Mouse (Mus musculus): ENCODE results near the gene Zfp511. TPM values are rescaled to one million over a fixed set of nuclear protein-coding genes. Genes with fewer than 3 reads are reported as not detected.

Zfp511 gene
- polyA plus RNA-seq, 1 experiment from 2014 or later: 41.5 TPM

GRCm38 (mm10) chr7:140070042-140070711 lies 34.0 kb downstream of the Zfp511 start:
- DNase-seq (ENCODE audit: low spot score) (no peak), ATAC-seq (replicated peaks; ENCODE audit: low FRiP score, low TSS enrichment, low read depth) (no peak)
- no peaks in the 10 kb centered on the region for H3K9me3 ChIP-seq (ENCODE audit: control insufficient read depth, low read length)
- peak overlapping the region; percentile 44 for H3K9ac ChIP-seq (ENCODE audit: low read length)
- no peak overlapping the region for H3K27ac ChIP-seq (ENCODE audit: low read depth)
- H3K4me1 ChIP-seq (replicated peaks; ENCODE audit: control insufficient read depth, insufficient read depth, low read length): no peaks in the 10 kb centered on the region
- WGBS: 28% methylated on average over 38 of the region's 39 CpGs
- H3K36me3 ChIP-seq (ENCODE audit: control insufficient read depth, insufficient read depth, low read length): no peaks in the 10 kb centered on the region
- H3K4me2 ChIP-seq (ENCODE audit: low read length): peak overlapping the region; percentile 48
- H3K27me3 ChIP-seq (replicated peaks; ENCODE audit: control insufficient read depth, insufficient read depth, low read length): peaks cover 13% of the 10 kb centered on the region; the same call in 1 of the 2 replicates
- 0 out of 2 replicates have a peak overlapping the region, but pooled peaks have one; percentile 9 for H3K4me3 ChIP-seq (ENCODE audit: low read depth, low read length)

GRCm38 (mm10) chr7:140077698-140078097 lies 41.5 kb downstream of the Zfp511 start:
- DNase-seq (ENCODE audit: low spot score) (no peak), ATAC-seq (replicated peaks; ENCODE audit: low FRiP score, low TSS enrichment, low read depth) (no peak)
- no peaks in the 10 kb centered on the region for H3K9me3 ChIP-seq (ENCODE audit: control insufficient read depth, low read length)
- H3K27ac ChIP-seq (ENCODE audit: low read depth): no peak overlapping the region
- no peak overlapping the region for H3K4me3 ChIP-seq (ENCODE audit: low read depth, low read length)
- peaks cover 3% of the 10 kb centered on the region; the same call in 1 of the 2 replicates for H3K4me1 ChIP-seq (replicated peaks; ENCODE audit: control insufficient read depth, insufficient read depth, low read length)
- 73% methylated on average over 6 of the region's 6 CpGs for WGBS
- no peak overlapping the region for H3K4me2 ChIP-seq (ENCODE audit: low read length)
- H3K9ac ChIP-seq (ENCODE audit: low read length): no peak overlapping the region
- H3K36me3 ChIP-seq (ENCODE audit: control insufficient read depth, insufficient read depth, low read length): no peaks in the 10 kb centered on the region
- peaks cover 35% of the 10 kb centered on the region for H3K27me3 ChIP-seq (replicated peaks; ENCODE audit: control insufficient read depth, insufficient read depth, low read length)

- Histone ChIP-seq H3K27me3 (replicated peaks; ENCODE audit: control insufficient read depth, insufficient read depth, low read length) (peaks cover 38% of the 10 kb centered on the region), H3K4me1 (replicated peaks; ENCODE audit: control insufficient read depth, insufficient read depth, low read length) (peaks cover 3% of the 10 kb centered on the region; the same call in 1 of the 2 replicates), H3K9ac (ENCODE audit: low read length) (no peak overlapping the region), H3K4me2 (ENCODE audit: low read length) (no peak overlapping the region), H3K36me3 (ENCODE audit: control insufficient read depth, insufficient read depth, low read length) (no peaks in the 10 kb centered on the region), H3K9me3 (ENCODE audit: control insufficient read depth, low read length) (no peaks in the 10 kb centered on the region), H3K27ac (ENCODE audit: low read depth) (no peak overlapping the region), H3K4me3 (ENCODE audit: low read depth, low read length) (no peak overlapping the region)
- ATAC-seq (replicated peaks; ENCODE audit: low FRiP score, low TSS enrichment, low read depth): no peak
- 5% methylated on average over 5 of the region's 5 CpGs for WGBS
- peak; percentile 78 for DNase-seq (ENCODE audit: low spot score)
Observed at GRCm38 (mm10) chr7:140078711-140079110, 42.5 kb downstream of the Zfp511 start.

GRCm38 (mm10) chr7:140080503-140081156 lies 44.4 kb downstream of the Zfp511 start:
- H3K9me3 ChIP-seq (ENCODE audit: control insufficient read depth, low read length): no peaks in the 10 kb centered on the region
- peak overlapping the region; percentile 28 for H3K4me3 ChIP-seq (ENCODE audit: low read depth, low read length)
- 4% methylated on average over 24 of the region's 24 CpGs for WGBS
- DNase-seq (ENCODE audit: low spot score) (peak; percentile 76), ATAC-seq (replicated peaks; ENCODE audit: low FRiP score, low TSS enrichment, low read depth) (peak; percentile 59; the same call in 1 of the 2 replicates)
- peak overlapping the region; percentile 47 for H3K4me2 ChIP-seq (ENCODE audit: low read length)
- peaks cover 3% of the 10 kb centered on the region; the same call in 1 of the 2 replicates for H3K4me1 ChIP-seq (replicated peaks; ENCODE audit: control insufficient read depth, insufficient read depth, low read length)
- no peaks in the 10 kb centered on the region for H3K36me3 ChIP-seq (ENCODE audit: control insufficient read depth, insufficient read depth, low read length)
- H3K9ac ChIP-seq (ENCODE audit: low read length): no peak overlapping the region
- peaks cover 38% of the 10 kb centered on the region for H3K27me3 ChIP-seq (replicated peaks; ENCODE audit: control insufficient read depth, insufficient read depth, low read length)
- H3K27ac ChIP-seq (ENCODE audit: low read depth): no peak overlapping the region

GRCm38 (mm10) chr7:140081408-140082241 lies 45.4 kb downstream of the Zfp511 start:
- Histone ChIP-seq H3K36me3 (ENCODE audit: control insufficient read depth, insufficient read depth, low read length) (no peaks in the 10 kb centered on the region), H3K4me1 (replicated peaks; ENCODE audit: control insufficient read depth, insufficient read depth, low read length) (peaks cover 3% of the 10 kb centered on the region; the same call in 1 of the 2 replicates), H3K27me3 (replicated peaks; ENCODE audit: control insufficient read depth, insufficient read depth, low read length) (peaks cover 38% of the 10 kb centered on the region), H3K9ac (ENCODE audit: low read length) (no peak overlapping the region), H3K4me3 (ENCODE audit: low read depth, low read length) (no peak overlapping the region), H3K9me3 (ENCODE audit: control insufficient read depth, low read length) (no peaks in the 10 kb centered on the region), H3K27ac (ENCODE audit: low read depth) (no peak overlapping the region), H3K4me2 (ENCODE audit: low read length) (no peak overlapping the region)
- no peak for DNase-seq (ENCODE audit: low spot score)
- 26% methylated on average over 20 of the region's 20 CpGs for WGBS
- ATAC-seq (replicated peaks; ENCODE audit: low FRiP score, low TSS enrichment, low read depth): 0 out of 2 replicates have a peak, but pooled peaks have one; percentile 33

- peaks cover 3% of the 10 kb centered on the region; the same call in 1 of the 2 replicates for H3K4me1 ChIP-seq (replicated peaks; ENCODE audit: control insufficient read depth, insufficient read depth, low read length)
- no peak within 1 kb of the TSS for H3K4me2 ChIP-seq (ENCODE audit: low read length)
- DNase-seq (ENCODE audit: low spot score) (peak; percentile 70), ATAC-seq (replicated peaks; ENCODE audit: low FRiP score, low TSS enrichment, low read depth) (peak; percentile 23; the same call in 1 of the 2 replicates)
- no peak within 1 kb of the TSS for H3K9ac ChIP-seq (ENCODE audit: low read length)
- H3K27ac ChIP-seq (ENCODE audit: low read depth): no peak within 1 kb of the TSS
- H3K36me3 ChIP-seq (ENCODE audit: control insufficient read depth, insufficient read depth, low read length): no peaks in the 10 kb centered on the region
- peaks cover 38% of the 10 kb centered on the region for H3K27me3 ChIP-seq (replicated peaks; ENCODE audit: control insufficient read depth, insufficient read depth, low read length)
- no peak within 1 kb of the TSS for H3K4me3 ChIP-seq (ENCODE audit: low read depth, low read length)
- WGBS: 6% methylated on average over 18 of the region's 18 CpGs
- H3K9me3 ChIP-seq (ENCODE audit: control insufficient read depth, low read length): no peaks in the 10 kb centered on the region
Observed at GRCm38 (mm10) chr7:140082242-140082678, 46.1 kb downstream of the Zfp511 start, which contains the start of gene Caly. Gene Caly (minus strand): TSS chr7:140082548.

Small RNA genes lying within 50 kb of the gene (microRNA-seq; reads per million reads assigned to microRNA genes)
- 0.85 reads per million, percentile 4 among the genes with 10 or more reads in this experiment for gene Mir7062

Other genes with a start within 250 kb of the Zfp511 start
- 0.50 and 0.56 TPM in 2 replicates for gene Adgra1, start 202.2 kb upstream of the Zfp511 start, polyA plus RNA-seq (2014; fragmentation: Nextera tagmentation; extraction: Ambion mirVana)
- 0.20 and 0.55 TPM in 2 replicates for gene Kndc1, start 141.7 kb upstream of the Zfp511 start, polyA plus RNA-seq (2014; fragmentation: Nextera tagmentation; extraction: Ambion mirVana)
- not detected in 2 replicates for gene Utf1, start 92.6 kb upstream of the Zfp511 start, polyA plus RNA-seq (2014; fragmentation: Nextera tagmentation; extraction: Ambion mirVana)
- 0.48 TPM in 1 of 2 replicates, not detected in the other for gene 6430531B16Rik, start 57.6 kb upstream of the Zfp511 start, polyA plus RNA-seq (2014; fragmentation: Nextera tagmentation; extraction: Ambion mirVana)
- gene Adam8, start 43.8 kb upstream of the Zfp511 start, polyA plus RNA-seq (2014; fragmentation: Nextera tagmentation; extraction: Ambion mirVana): 1.6 and 2.1 TPM in 2 replicates
- 56.0 and 61.2 TPM in 2 replicates for gene Tubgcp2, start 278 bp downstream of the Zfp511 start, polyA plus RNA-seq (2014; fragmentation: Nextera tagmentation; extraction: Ambion mirVana)
- not detected in 2 replicates for gene Msx3, start 12.7 kb downstream of the Zfp511 start, polyA plus RNA-seq (2014; fragmentation: Nextera tagmentation; extraction: Ambion mirVana)
- 2.8 and 3.5 TPM in 2 replicates for gene Caly, start 46.2 kb downstream of the Zfp511 start, polyA plus RNA-seq (2014; fragmentation: Nextera tagmentation; extraction: Ambion mirVana)
- 119 and 202 TPM in 2 replicates for gene Prap1, start 57.0 kb downstream of the Zfp511 start, polyA plus RNA-seq (2014; fragmentation: Nextera tagmentation; extraction: Ambion mirVana)
- gene Fuom, start 66.0 kb downstream of the Zfp511 start, polyA plus RNA-seq (2014; fragmentation: Nextera tagmentation; extraction: Ambion mirVana): 34.9 and 39.4 TPM in 2 replicates
- 35.5 and 39.5 TPM in 2 replicates for gene Paox, start 79.4 kb downstream of the Zfp511 start, polyA plus RNA-seq (2014; fragmentation: Nextera tagmentation; extraction: Ambion mirVana)
- 177 and 183 TPM in 2 replicates for gene Echs1, start 80.1 kb downstream of the Zfp511 start, polyA plus RNA-seq (2014; fragmentation: Nextera tagmentation; extraction: Ambion mirVana)
- 30.8 and 31.6 TPM in 2 replicates for gene Mtg1, start 101.2 kb downstream of the Zfp511 start, polyA plus RNA-seq (2014; fragmentation: Nextera tagmentation; extraction: Ambion mirVana)
- 0.72 and 0.77 TPM in 2 replicates for gene Sprn, start 118.5 kb downstream of the Zfp511 start, polyA plus RNA-seq (2014; fragmentation: Nextera tagmentation; extraction: Ambion mirVana)
- gene Olfr522, start 128.4 kb downstream of the Zfp511 start, polyA plus RNA-seq (2014; fragmentation: Nextera tagmentation; extraction: Ambion mirVana): not detected in 2 replicates
- gene Olfr523, start 136.8 kb downstream of the Zfp511 start, polyA plus RNA-seq (2014; fragmentation: Nextera tagmentation; extraction: Ambion mirVana): not detected in 2 replicates
- not detected in 2 replicates for gene Olfr524, start 169.6 kb downstream of the Zfp511 start, polyA plus RNA-seq (2014; fragmentation: Nextera tagmentation; extraction: Ambion mirVana)
- gene Cd163l1, start 181.9 kb downstream of the Zfp511 start, polyA plus RNA-seq (2014; fragmentation: Nextera tagmentation; extraction: Ambion mirVana): 0.07 TPM in 1 of 2 replicates, not detected in the other
- not detected in 2 replicates for gene 5830411N06Rik, start 210.9 kb downstream of the Zfp511 start, polyA plus RNA-seq (2014; fragmentation: Nextera tagmentation; extraction: Ambion mirVana)

Data from intestine, embryonic 14.5 days (tissue).